ENCODE assay signal across 23 mouse cellular contexts in genomic region chr2:93709241-93709640, GRCm38 (mm10).
A peak's percentile ranks its signal among the peaks of the same experiment; 100 is the strongest.
DNase-seq lines count a peak whose midpoint lies in the region; ATAC-seq and TF ChIP-seq lines count a peak whose summit lies in the region.
"Had no signal": no experiment of that assay in that cellular context is flagged by ENCODE, and none has a peak within 500 bp of the region (broad histone marks: within the 10 kb centered on the region; RNA-seq: fewer than 3 reads in every experiment).

No protein-coding gene starts in this region.

- no peak overlapping the region for H3K9ac ChIP-seq in liver, adult 2 months (ENCODE audit: low read depth, low read length)
- H3K9ac ChIP-seq in liver, embryonic 11.5 days (ENCODE audit: low read depth, low read length), result no peak overlapping the region
- H3K9ac ChIP-seq: embryonic facial prominence, embryonic 13.5 days; embryonic facial prominence, embryonic 15.5 days; forebrain, embryonic 12.5 days had no signal

- no peak for TF ChIP-seq POLR2A in kidney, adult 2 months (IDR thresholded peaks at IDR 0.05; ENCODE audit: low read depth, low read length)
- TF ChIP-seq POLR2A in liver, adult 2 months (IDR thresholded peaks at IDR 0.05; ENCODE audit: extremely low read depth, insufficient read depth, low read length), result no peak

- H3K79me2 ChIP-seq in liver, adult 2 months (ENCODE audit: control insufficient read depth, insufficient read depth, low read length), result no peaks in the 10 kb centered on the region

- peak; percentile 63 for DNase-seq in gastrocnemius, adult 2 months
- DNase-seq in gastrocnemius, postnatal 36 days, result no peak
- DNase-seq in kidney, adult 2 months, result peak; percentile 29
- DNase-seq in kidney, postnatal 10 days, result no peak
- peak; percentile 65 for DNase-seq in liver, adult 2 months (ENCODE audit: extremely low read depth, low read depth, low spot score)
- no peak for DNase-seq in liver, embryonic 11.5 days (ENCODE audit: low spot score)
- DNase-seq in skeletal muscle tissue, adult 2 months (ENCODE audit: low read depth, low spot score), result peak; percentile 46
- no peak for DNase-seq in hindbrain, embryonic 10.5 days (ENCODE audit: low spot score)
- DNase-seq: adrenal gland, adult 2 months; adrenal gland, postnatal 25 days; cerebellum, adult 11 months; cerebellum, adult 18-20 months; cerebellum, adult 8-10 months; cerebellum, adult 9-11 months; cerebellum, postnatal 14 days; cerebellum, postnatal 36 days; embryo, embryonic 11 days had no signal

- no peaks in the 10 kb centered on the region for H3K36me3 ChIP-seq in kidney, adult 2 months (ENCODE audit: control insufficient read depth, insufficient read depth, low read length)
- H3K36me3 ChIP-seq in liver, adult 2 months (ENCODE audit: control insufficient read depth, insufficient read depth, low read length), result peaks cover 5% of the 10 kb centered on the region; the same call in 1 of the 2 replicates
- H3K36me3 ChIP-seq in liver, embryonic 11.5 days (ENCODE audit: control insufficient read depth, insufficient read depth, low read length), result no peaks in the 10 kb centered on the region
- H3K36me3 ChIP-seq in hindbrain, embryonic 10.5 days, result no peaks in the 10 kb centered on the region
- H3K36me3 ChIP-seq: embryonic facial prominence, embryonic 15.5 days; forebrain, embryonic 10.5 days; forebrain, embryonic 12.5 days had no signal

- no peaks in the 10 kb centered on the region for H3K27me3 ChIP-seq in kidney, adult 2 months (replicated peaks; ENCODE audit: control insufficient read depth, insufficient read depth, low read length)
- H3K27me3 ChIP-seq in liver, adult 2 months (ENCODE audit: control insufficient read depth, insufficient read depth, low read length), result no peaks in the 10 kb centered on the region
- no peaks in the 10 kb centered on the region for H3K27me3 ChIP-seq in liver, embryonic 11.5 days (replicated peaks; ENCODE audit: control insufficient read depth, insufficient read depth, low read length)
- no peaks in the 10 kb centered on the region for H3K27me3 ChIP-seq in hindbrain, embryonic 10.5 days (ENCODE audit: insufficient read depth, poor library complexity, severe bottlenecking)
- H3K27me3 ChIP-seq: embryonic facial prominence, embryonic 13.5 days; embryonic facial prominence, embryonic 15.5 days; forebrain, embryonic 12.5 days had no signal

- H3K4me1 ChIP-seq in kidney, adult 2 months (ENCODE audit: control insufficient read depth, insufficient read depth, low read length), result no peaks in the 10 kb centered on the region
- peaks cover 2% of the 10 kb centered on the region; the same call in 1 of the 2 replicates for H3K4me1 ChIP-seq in liver, adult 2 months (ENCODE audit: control insufficient read depth, insufficient read depth, low read length)
- H3K4me1 ChIP-seq in liver, embryonic 11.5 days (replicated peaks; ENCODE audit: control insufficient read depth, insufficient read depth, low read length), result no peaks in the 10 kb centered on the region
- H3K4me1 ChIP-seq in hindbrain, embryonic 10.5 days (replicated peaks), result peaks cover 5% of the 10 kb centered on the region; the same call in 1 of the 2 replicates
- H3K4me1 ChIP-seq: forebrain, embryonic 12.5 days had no signal

- no peak for ATAC-seq in liver, embryonic 11.5 days (replicated peaks; ENCODE audit: low FRiP score)
- ATAC-seq: forebrain, embryonic 14.5 days had no signal

- H3K27ac ChIP-seq in gastrocnemius, adult 2 months, result peak overlapping the region; percentile 79
- H3K27ac ChIP-seq in kidney, adult 2 months (ENCODE audit: insufficient read depth, low read depth, low read length), result no peak overlapping the region
- H3K27ac ChIP-seq in liver, adult 2 months (replicated peaks; ENCODE audit: insufficient read depth, low read depth, low read length), result no peak overlapping the region
- no peak overlapping the region for H3K27ac ChIP-seq in liver, embryonic 11.5 days (ENCODE audit: low read depth, low read length)
- no peak overlapping the region for H3K27ac ChIP-seq in hindbrain, embryonic 10.5 days
- H3K27ac ChIP-seq: embryonic facial prominence, embryonic 13.5 days; embryonic facial prominence, embryonic 15.5 days; forebrain, embryonic 10.5 days; forebrain, embryonic 12.5 days had no signal

- H3K9me3 ChIP-seq in liver, embryonic 11.5 days (ENCODE audit: control insufficient read depth, low read length), result no peaks in the 10 kb centered on the region
- no peaks in the 10 kb centered on the region for H3K9me3 ChIP-seq in hindbrain, embryonic 10.5 days
- H3K9me3 ChIP-seq: embryonic facial prominence, embryonic 13.5 days; embryonic facial prominence, embryonic 15.5 days; forebrain, embryonic 10.5 days; forebrain, embryonic 12.5 days had no signal

- intact Hi-C loops in gastrocnemius, adult 2 months (cut with DNase I), result no loop called here
- intact Hi-C loops in gastrocnemius, postnatal 36 days (cut with DNase I), result no loop called here

- 79% methylated on average over 6 of the region's 6 CpGs for WGBS in kidney, adult 2 months
- 80% methylated on average over 6 of the region's 6 CpGs for WGBS in liver, adult 2 months
- WGBS in liver, embryonic 11.5 days, result 90% methylated on average over 6 of the region's 6 CpGs
- 94% methylated on average over 6 of the region's 6 CpGs for WGBS in hindbrain, embryonic 10.5 days

- no peak for TF ChIP-seq CTCF in gastrocnemius, adult 2 months (IDR thresholded peaks at IDR 0.05)
- no peak for TF ChIP-seq CTCF in kidney, adult 2 months (conservative IDR thresholded peaks at IDR 0.05; ENCODE audit: insufficient read depth, insufficient read length, low read depth, low read length)
- no peak for TF ChIP-seq CTCF in liver, adult 2 months (IDR thresholded peaks at IDR 0.05; ENCODE audit: low read depth, low read length)

- no peak overlapping the region for H3K4me3 ChIP-seq in gastrocnemius, adult 2 months
- no peak overlapping the region for H3K4me3 ChIP-seq in kidney, adult 2 months (ENCODE audit: insufficient read depth, low read depth, low read length)
- no peak overlapping the region for H3K4me3 ChIP-seq in liver, adult 2 months (ENCODE audit: insufficient read depth, low read depth, low read length)
- no peak overlapping the region for H3K4me3 ChIP-seq in liver, embryonic 11.5 days (ENCODE audit: low read depth, low read length)
- no peak overlapping the region for H3K4me3 ChIP-seq in hindbrain, embryonic 10.5 days
- H3K4me3 ChIP-seq: embryonic facial prominence, embryonic 13.5 days; embryonic facial prominence, embryonic 15.5 days; erythroblast, embryonic 14.5 days; forebrain, embryonic 10.5 days; forebrain, embryonic 12.5 days had no signal

- no peak overlapping the region for H3K4me2 ChIP-seq in liver, embryonic 11.5 days
- H3K4me2 ChIP-seq: embryonic facial prominence, embryonic 13.5 days; embryonic facial prominence, embryonic 15.5 days; forebrain, embryonic 12.5 days had no signal

Comparison
In these comparisons a context has a peak if more than half of its experiments do, and no peak if none do; other contexts are left out.
1. DNase-seq: peak in gastrocnemius, adult 2 months (single experiment), kidney, adult 2 months (single experiment), liver, adult 2 months (single experiment) and skeletal muscle tissue, adult 2 months (single experiment); none in gastrocnemius, postnatal 36 days (0 of 2), kidney, postnatal 10 days (single experiment), liver, embryonic 11.5 days (single experiment) and hindbrain, embryonic 10.5 days (single experiment).